Mouse (Mus musculus) effector memory CD4-positive, alpha-beta T cell, adult 7 months (primary cell): ENCODE results near the gene Cox4i1. TPM values are rescaled to one million over a fixed set of nuclear protein-coding genes. Genes with fewer than 3 reads are reported as not detected.

ENCODE experiments used
- polyA plus RNA-seq: library from polyadenylated mRNA; unstranded; fragments of 100-300 nt; shearing (Covaris generic); gene quantifications from one replicate; pipeline ENCODE4 v1.2.1, GENCODE M21; 2017

Gene Cox4i1
- 605 TPM for polyA plus RNA-seq

GRCm38 (mm10) chr8:120667561-120668373 is at the start of gene Cox4i1, which contains the start of gene Gm27021:
Cox4i1 (plus strand) TSS chr8:120668222.
Gm27021 (minus strand) TSS chr8:120668079.

GRCm38 (mm10) chr8:120647532-120647931 is 20.5 kb upstream of the Cox4i1 start, which contains the start of gene 1190005I06Rik:
1190005I06Rik (minus strand) TSS chr8:120647632.

GRCm38 (mm10) chr8:120668374-120668905 is 418 bp downstream of the Cox4i1 start, which contains the start of gene Emc8:
Emc8 (minus strand) TSS chr8:120668573.

Other genes with a start within 250 kb of the Cox4i1 start
- 2.9 TPM for gene Gins2, start 78.9 kb upstream of the Cox4i1 start, polyA plus RNA-seq
- gene 1190005I06Rik, start 20.6 kb upstream of the Cox4i1 start, polyA plus RNA-seq, result not detected
- gene Gm27021, start 143 bp upstream of the Cox4i1 start, polyA plus RNA-seq, result not detected
- 39.5 TPM for gene Emc8, start 351 bp downstream of the Cox4i1 start, polyA plus RNA-seq
- gene Irf8, start 68.1 kb downstream of the Cox4i1 start, polyA plus RNA-seq, result 11.2 TPM